Comparison of ENCODE assay signal across 24 mouse cellular contexts in the genomic region with DNA sequence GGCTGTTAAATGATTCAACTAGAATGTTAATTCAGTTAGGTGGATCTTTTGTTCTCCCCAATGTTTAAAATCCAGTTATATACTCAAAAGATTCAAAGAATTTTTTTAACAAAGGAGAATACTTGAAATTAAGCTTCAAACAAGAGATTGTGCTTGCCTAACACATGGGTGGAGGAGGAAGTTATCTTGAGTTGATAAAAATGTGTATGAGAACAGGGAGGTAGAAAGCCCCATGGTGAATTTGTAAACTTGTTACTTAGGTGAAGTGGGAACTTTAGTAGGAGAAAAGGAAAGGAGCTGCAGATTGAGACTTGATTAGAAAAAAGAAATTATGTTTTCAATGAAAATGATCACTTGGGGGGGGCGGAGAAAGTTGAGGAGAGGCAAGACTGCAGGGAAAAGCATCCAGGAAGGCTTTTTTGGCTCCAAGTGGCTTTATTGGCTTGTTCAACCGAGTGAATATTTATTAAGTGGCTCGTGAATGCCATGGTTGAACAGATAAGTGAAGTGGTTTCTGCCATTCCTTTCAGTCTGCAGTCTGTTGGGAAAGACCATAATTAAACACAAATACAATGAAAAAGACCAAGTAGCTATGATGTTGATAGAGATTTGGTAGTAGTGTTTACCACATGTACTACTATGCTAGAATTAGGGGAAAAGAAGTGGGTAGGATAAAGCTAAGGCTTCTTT.
A peak's percentile ranks its signal among the peaks of the same experiment; 100 is the strongest.
DNase-seq lines count a peak whose midpoint lies in the region; ATAC-seq and TF ChIP-seq lines count a peak whose summit lies in the region.
"Had no signal": no experiment of that assay in that cellular context is flagged by ENCODE, and none has a peak within 500 bp of the region (broad histone marks: within the 10 kb centered on the region; RNA-seq: fewer than 3 reads in every experiment).

No protein-coding gene starts in this region.

- peaks cover 10% of the 10 kb centered on the region for H3K4me1 ChIP-seq in liver, embryonic 11.5 days (replicated peaks; ENCODE audit: control insufficient read depth, insufficient read depth, low read length)
- peaks cover 5% of the 10 kb centered on the region; the same call in 1 of the 2 replicates for H3K4me1 ChIP-seq in liver, postnatal 0 days (ENCODE audit: insufficient read depth)
- 0 out of 2 replicates have a peak, but pooled peaks cover 3% of the 10 kb centered on the region for H3K4me1 ChIP-seq in lung, embryonic 16.5 days (replicated peaks; ENCODE audit: control insufficient read depth, insufficient read depth, low read length)
- H3K4me1 ChIP-seq in liver, embryonic 13.5 days (replicated peaks), result peaks cover 48% of the 10 kb centered on the region
- no peaks in the 10 kb centered on the region for H3K4me1 ChIP-seq in intestine, embryonic 15.5 days (replicated peaks)
- H3K4me1 ChIP-seq: embryonic facial prominence, embryonic 12.5 days; embryonic facial prominence, embryonic 15.5 days; forebrain, embryonic 15.5 days; hindbrain, embryonic 12.5 days; hindbrain, embryonic 15.5 days had no signal

- no peaks in the 10 kb centered on the region for H3K27me3 ChIP-seq in liver, embryonic 11.5 days (replicated peaks; ENCODE audit: control insufficient read depth, insufficient read depth, low read length)
- no peaks in the 10 kb centered on the region for H3K27me3 ChIP-seq in liver, postnatal 0 days (ENCODE audit: insufficient read depth, low read length)
- no peaks in the 10 kb centered on the region for H3K27me3 ChIP-seq in lung, embryonic 16.5 days (ENCODE audit: control insufficient read depth, insufficient read depth, low read depth, low read length)
- no peaks in the 10 kb centered on the region for H3K27me3 ChIP-seq in liver, embryonic 13.5 days
- H3K27me3 ChIP-seq in intestine, embryonic 15.5 days (replicated peaks), result no peaks in the 10 kb centered on the region
- H3K27me3 ChIP-seq: CH12.LX; embryonic facial prominence, embryonic 12.5 days; embryonic facial prominence, embryonic 15.5 days; forebrain, embryonic 15.5 days; heart, embryonic 13.5 days; hindbrain, embryonic 12.5 days; hindbrain, embryonic 15.5 days had no signal

- 0 out of 2 replicates have a peak overlapping the region, but pooled peaks have one; percentile 10 for H3K27ac ChIP-seq in liver, embryonic 11.5 days (ENCODE audit: low read depth, low read length)
- no peak overlapping the region for H3K27ac ChIP-seq in liver, postnatal 0 days (ENCODE audit: low read depth)
- H3K27ac ChIP-seq in lung, embryonic 16.5 days (ENCODE audit: low read length), result peak overlapping the region; percentile 43
- peak overlapping the region; percentile 43 for H3K27ac ChIP-seq in liver, embryonic 13.5 days
- no peak overlapping the region for H3K27ac ChIP-seq in intestine, embryonic 15.5 days
- H3K27ac ChIP-seq: embryonic facial prominence, embryonic 12.5 days; embryonic facial prominence, embryonic 15.5 days; forebrain, embryonic 15.5 days; heart, embryonic 10.5 days; heart, embryonic 13.5 days; hindbrain, embryonic 12.5 days; hindbrain, embryonic 15.5 days had no signal

- DNase-seq in liver, embryonic 11.5 days (ENCODE audit: low spot score), result no peak
- no peak for DNase-seq in liver, postnatal 0 days
- DNase-seq in lung, postnatal 4 days, result no peak
- no peak for DNase-seq in liver, embryonic 13.5 days
- DNase-seq: adrenal gland, adult 2 months; adrenal gland, postnatal 14 days; B cell, adult 2 months; cerebellum, adult 11 months; cerebellum, adult 2 months; cerebellum, adult 9-11 months; cerebellum, postnatal 25 days; gastrocnemius, postnatal 25 days; heart, adult 18-20 months had no signal

- no peaks in the 10 kb centered on the region for H3K36me3 ChIP-seq in liver, embryonic 11.5 days (ENCODE audit: control insufficient read depth, insufficient read depth, low read length)
- H3K36me3 ChIP-seq in liver, postnatal 0 days (replicated peaks; ENCODE audit: insufficient read depth, low read length), result no peaks in the 10 kb centered on the region
- H3K36me3 ChIP-seq in lung, embryonic 16.5 days (ENCODE audit: control insufficient read depth, insufficient read depth, low read length), result no peaks in the 10 kb centered on the region
- no peaks in the 10 kb centered on the region for H3K36me3 ChIP-seq in liver, embryonic 13.5 days
- no peaks in the 10 kb centered on the region for H3K36me3 ChIP-seq in intestine, embryonic 15.5 days
- H3K36me3 ChIP-seq: embryonic facial prominence, embryonic 12.5 days; embryonic facial prominence, embryonic 15.5 days; forebrain, embryonic 15.5 days; heart, embryonic 10.5 days; heart, embryonic 13.5 days; hindbrain, embryonic 12.5 days; hindbrain, embryonic 15.5 days had no signal

- no peak overlapping the region for H3K9ac ChIP-seq in liver, embryonic 11.5 days (ENCODE audit: low read depth, low read length)
- no peak overlapping the region for H3K9ac ChIP-seq in liver, postnatal 0 days (replicated peaks)
- no peak overlapping the region for H3K9ac ChIP-seq in lung, embryonic 16.5 days (ENCODE audit: low read length)
- H3K9ac ChIP-seq in liver, embryonic 13.5 days, result no peak overlapping the region
- no peak overlapping the region for H3K9ac ChIP-seq in intestine, embryonic 15.5 days
- H3K9ac ChIP-seq: embryonic facial prominence, embryonic 12.5 days; embryonic facial prominence, embryonic 15.5 days; forebrain, embryonic 15.5 days; heart, embryonic 13.5 days; hindbrain, embryonic 12.5 days; hindbrain, embryonic 15.5 days had no signal

- no peaks in the 10 kb centered on the region for H3K9me3 ChIP-seq in liver, embryonic 11.5 days (ENCODE audit: control insufficient read depth, low read length)
- H3K9me3 ChIP-seq in liver, postnatal 0 days (ENCODE audit: low read length), result no peaks in the 10 kb centered on the region
- no peaks in the 10 kb centered on the region for H3K9me3 ChIP-seq in lung, embryonic 16.5 days (ENCODE audit: control insufficient read depth, low read length)
- H3K9me3 ChIP-seq in liver, embryonic 13.5 days (replicated peaks), result no peaks in the 10 kb centered on the region
- H3K9me3 ChIP-seq in intestine, embryonic 15.5 days, result no peaks in the 10 kb centered on the region
- H3K9me3 ChIP-seq: embryonic facial prominence, embryonic 12.5 days; embryonic facial prominence, embryonic 15.5 days; forebrain, embryonic 15.5 days; G1E; heart, embryonic 10.5 days; heart, embryonic 13.5 days; hindbrain, embryonic 12.5 days; hindbrain, embryonic 15.5 days had no signal

- no peak for TF ChIP-seq EP300 in liver, postnatal 0 days (IDR thresholded peaks at IDR 0.05; ENCODE audit: low read depth)

- no peak overlapping the region for H3K4me2 ChIP-seq in liver, embryonic 11.5 days
- H3K4me2 ChIP-seq in liver, postnatal 0 days (ENCODE audit: low read depth, low read length), result no peak overlapping the region
- H3K4me2 ChIP-seq in lung, embryonic 16.5 days (ENCODE audit: low read depth, low read length), result no peak overlapping the region
- no peak overlapping the region for H3K4me2 ChIP-seq in liver, embryonic 13.5 days
- no peak overlapping the region for H3K4me2 ChIP-seq in intestine, embryonic 15.5 days (replicated peaks)
- H3K4me2 ChIP-seq: embryonic facial prominence, embryonic 12.5 days; embryonic facial prominence, embryonic 15.5 days; forebrain, embryonic 15.5 days; heart, embryonic 13.5 days; hindbrain, embryonic 12.5 days; hindbrain, embryonic 15.5 days had no signal

- H3K4me3 ChIP-seq in liver, embryonic 11.5 days (ENCODE audit: low read depth, low read length), result no peak overlapping the region
- no peak overlapping the region for H3K4me3 ChIP-seq in liver, postnatal 0 days (ENCODE audit: low read depth, low read length)
- no peak overlapping the region for H3K4me3 ChIP-seq in lung, embryonic 16.5 days (ENCODE audit: low read length)
- no peak overlapping the region for H3K4me3 ChIP-seq in liver, embryonic 13.5 days (replicated peaks)
- no peak overlapping the region for H3K4me3 ChIP-seq in intestine, embryonic 15.5 days (replicated peaks)
- H3K4me3 ChIP-seq: embryonic facial prominence, embryonic 12.5 days; embryonic facial prominence, embryonic 15.5 days; forebrain, embryonic 15.5 days; heart, embryonic 10.5 days; heart, embryonic 13.5 days; hindbrain, embryonic 12.5 days; hindbrain, embryonic 15.5 days had no signal

- no peak for TF ChIP-seq CTCF in liver, postnatal 0 days (IDR thresholded peaks at IDR 0.05; ENCODE audit: low read depth)

- 83% methylated on average over 3 of the region's 3 CpGs for WGBS in liver, embryonic 11.5 days
- WGBS in liver, postnatal 0 days (ENCODE audit: insufficient replicate concordance), result 76% methylated on average over 3 of the region's 3 CpGs
- WGBS in lung, embryonic 16.5 days, result 58% methylated on average over 3 of the region's 3 CpGs
- WGBS in liver, embryonic 13.5 days (ENCODE audit: insufficient replicate concordance), result 61% methylated on average over 3 of the region's 3 CpGs
- WGBS in intestine, embryonic 15.5 days, result 83% methylated on average over 3 of the region's 3 CpGs

- no peak for ATAC-seq in liver, embryonic 11.5 days (replicated peaks; ENCODE audit: low FRiP score)
- no peak for ATAC-seq in liver, postnatal 0 days
- ATAC-seq in lung, embryonic 16.5 days (ENCODE audit: low read depth), result peak; percentile 28; the same call in 1 of the 2 replicates
- no peak for ATAC-seq in liver, embryonic 13.5 days (ENCODE audit: low read depth)
- no peak for ATAC-seq in intestine, embryonic 15.5 days
- ATAC-seq: forebrain, embryonic 15.5 days had no signal

Comparison
In these comparisons a context has a peak if more than half of its experiments do, and no peak if none do; other contexts are left out.
1. H3K27ac ChIP-seq: peak in liver, embryonic 11.5 days (single experiment), lung, embryonic 16.5 days (single experiment) and liver, embryonic 13.5 days (single experiment); none in liver, postnatal 0 days (single experiment) and intestine, embryonic 15.5 days (single experiment).